Mouse (Mus musculus) CH12.LX (cell line): ENCODE results near the gene Il20rb.

Experiments used
- CTCF ChIP-seq, 2 experiments: IDR thresholded peaks in 1 of 2; conservative IDR thresholded peaks in 1 of 2; 2 replicates each; pipeline ENCODE4 v1.5.1; 2011 to 2012; ENCODE audit warnings: low read depth in 2 of 2, low read length in 2 of 2, improper control_type of control experiment in 1 of 2, inconsistent platforms in 1 of 2, mild to moderate bottlenecking in 1 of 2, moderate library complexity in 1 of 2
- EP300 ChIP-seq: IDR thresholded peaks from 2 replicates; pipeline ENCODE4 v1.6.1; 2011; ENCODE audit warnings: low read length, improper control_type of control experiment
- USF1 ChIP-seq: IDR thresholded peaks from 2 replicates; pipeline ENCODE4 v1.6.1; 2014; ENCODE audit warnings: low read depth, mild to moderate bottlenecking, inconsistent platforms, low read length, improper control_type of control experiment

DNA sequence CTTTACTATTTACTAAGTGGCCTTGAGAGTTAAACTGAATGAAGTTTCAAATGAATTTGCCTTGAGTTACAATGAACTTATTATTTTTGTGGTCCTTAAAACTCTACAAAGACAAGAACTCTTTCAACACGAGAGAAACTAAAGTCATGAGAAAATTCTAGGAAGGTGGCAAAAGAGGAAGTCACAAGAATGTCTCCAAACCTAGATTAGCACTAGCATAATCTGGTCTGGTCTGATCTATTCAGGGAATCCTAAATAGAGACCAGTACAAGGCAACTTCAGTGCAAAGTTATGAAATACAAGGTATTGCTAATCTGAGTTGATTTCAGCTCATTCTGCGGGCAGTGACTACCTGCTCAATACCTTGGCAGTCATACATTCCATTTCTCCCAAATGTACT, 38.6 kb upstream of the Il20rb start:
- no peak for TF ChIP-seq CTCF (conservative IDR thresholded peaks at IDR 0.05 in 1 of 2, IDR thresholded peaks at IDR 0.05 in 1 of 2; ENCODE audit: low read depth in 2 of 2, low read length in 2 of 2)
- TF ChIP-seq USF1: no peak
- no peak for TF ChIP-seq EP300
